Mouse (Mus musculus): ENCODE results near the gene Abca4. TPM values are rescaled to one million over a fixed set of nuclear protein-coding genes. Genes with fewer than 3 reads are reported as not detected.
A peak's percentile ranks its signal among the peaks of the same experiment; 100 is the strongest.
"Not testable (repeated sequence)": the region's sequence is repeated elsewhere in the genome, so short reads cannot be mapped to it uniquely, and the experiment has no call there.

Gene Abca4
- polyA plus RNA-seq, 1 experiment from 2014 or later = 2.0 TPM

- DNase-seq (ENCODE audit: low spot score) (no peak), ATAC-seq (ENCODE audit: insufficient number of reproducible peaks, low FRiP score, low TSS enrichment, low read depth) (peak; percentile 17; the same call in 1 of the 2 replicates)
- Histone ChIP-seq H3K4me1 (ENCODE audit: control insufficient read depth, insufficient read depth, low read length) (0 out of 2 replicates have a peak, but pooled peaks cover 3% of the 10 kb centered on the region), H3K9ac (ENCODE audit: low read length) (no peak overlapping the region), H3K27ac (replicated peaks; ENCODE audit: low read depth, low read length) (no peak overlapping the region), H3K9me3 (ENCODE audit: control insufficient read depth, low read length) (no peaks in the 10 kb centered on the region), H3K4me2 (ENCODE audit: low read depth, severe bottlenecking) (no peak overlapping the region), H3K36me3 (ENCODE audit: control insufficient read depth, insufficient read depth, low read length) (no peaks in the 10 kb centered on the region), H3K4me3 (ENCODE audit: low read depth, low read length) (no peak overlapping the region), H3K27me3 (ENCODE audit: control insufficient read depth, insufficient read depth, low read length) (no peaks in the 10 kb centered on the region)
- WGBS = 48% methylated on average over 13 of the region's 13 CpGs
These were observed 20.5 kb downstream of the Abca4 start for GRCm38 (mm10) chr3:122064556-122065410.

- DNase-seq (ENCODE audit: low spot score) = no peak
- WGBS = 80% methylated on average over 10 of the region's 10 CpGs
These were observed 27.5 kb downstream of the Abca4 start for GRCm38 (mm10) chr3:122071769-122072168.

GRCm38 (mm10) chr3:122072646-122073571 lies 28.7 kb downstream of the Abca4 start:
- Histone ChIP-seq H3K27me3 (ENCODE audit: control insufficient read depth, insufficient read depth, low read length) (no peaks in the 10 kb centered on the region), H3K4me1 (ENCODE audit: control insufficient read depth, insufficient read depth, low read length) (peaks cover 22% of the 10 kb centered on the region), H3K27ac (replicated peaks; ENCODE audit: low read depth, low read length) (no peak overlapping the region), H3K4me2 (ENCODE audit: low read depth, severe bottlenecking) (no peak overlapping the region), H3K36me3 (ENCODE audit: control insufficient read depth, insufficient read depth, low read length) (no peaks in the 10 kb centered on the region), H3K9ac (ENCODE audit: low read length) (no peak overlapping the region), H3K9me3 (ENCODE audit: control insufficient read depth, low read length) (no peaks in the 10 kb centered on the region), H3K4me3 (ENCODE audit: low read depth, low read length) (no peak overlapping the region)
- ATAC-seq (ENCODE audit: insufficient number of reproducible peaks, low FRiP score, low TSS enrichment, low read depth) (no peak), DNase-seq (ENCODE audit: low spot score) (no peak)
- 63% methylated on average over 11 of the region's 11 CpGs for WGBS

More at GRCm38 (mm10) chr3:122071769-122072168, 27.5 kb downstream of the Abca4 start:
- no peak overlapping the region for H3K4me3 ChIP-seq (ENCODE audit: low read depth, low read length)
- no peak for ATAC-seq (ENCODE audit: insufficient number of reproducible peaks, low FRiP score, low TSS enrichment, low read depth)
- H3K9ac ChIP-seq (ENCODE audit: low read length) = no peak overlapping the region
- no peaks in the 10 kb centered on the region for H3K27me3 ChIP-seq (ENCODE audit: control insufficient read depth, insufficient read depth, low read length)
- H3K4me2 ChIP-seq (ENCODE audit: low read depth, severe bottlenecking) = no peak overlapping the region
- no peak overlapping the region for H3K27ac ChIP-seq (replicated peaks; ENCODE audit: low read depth, low read length)
- H3K4me1 ChIP-seq (ENCODE audit: control insufficient read depth, insufficient read depth, low read length) = peaks cover 22% of the 10 kb centered on the region
- no peaks in the 10 kb centered on the region for H3K9me3 ChIP-seq (ENCODE audit: control insufficient read depth, low read length)
- no peaks in the 10 kb centered on the region for H3K36me3 ChIP-seq (ENCODE audit: control insufficient read depth, insufficient read depth, low read length)

- no peak overlapping the region for H3K27ac ChIP-seq (replicated peaks; ENCODE audit: low read depth, low read length)
These were observed 29.4 kb downstream of the Abca4 start for GRCm38 (mm10) chr3:122073595-122073994.

GRCm38 (mm10) chr3:122074334-122074733 lies 30.1 kb downstream of the Abca4 start:
- peak; percentile 59; the same call in 1 of the 2 replicates for ATAC-seq (ENCODE audit: insufficient number of reproducible peaks, low FRiP score, low TSS enrichment, low read depth)
- H3K4me2 ChIP-seq (ENCODE audit: low read depth, severe bottlenecking) = no peak overlapping the region
- WGBS = 29% methylated on average over 10 of the region's 10 CpGs

More at GRCm38 (mm10) chr3:122073595-122073994, 29.4 kb downstream of the Abca4 start:
- no peaks in the 10 kb centered on the region for H3K36me3 ChIP-seq (ENCODE audit: control insufficient read depth, insufficient read depth, low read length)
- H3K4me3 ChIP-seq (ENCODE audit: low read depth, low read length) = no peak overlapping the region
- no peaks in the 10 kb centered on the region for H3K9me3 ChIP-seq (ENCODE audit: control insufficient read depth, low read length)
- H3K9ac ChIP-seq (ENCODE audit: low read length) = no peak overlapping the region
- no peak overlapping the region for H3K4me2 ChIP-seq (ENCODE audit: low read depth, severe bottlenecking)
- no peaks in the 10 kb centered on the region for H3K27me3 ChIP-seq (ENCODE audit: control insufficient read depth, insufficient read depth, low read length)
- peaks cover 26% of the 10 kb centered on the region for H3K4me1 ChIP-seq (ENCODE audit: control insufficient read depth, insufficient read depth, low read length)
- 64% methylated on average over 5 of the region's 5 CpGs for WGBS
- ATAC-seq (ENCODE audit: insufficient number of reproducible peaks, low FRiP score, low TSS enrichment, low read depth) = no peak
- no peak for DNase-seq (ENCODE audit: low spot score)

GRCm38 (mm10) chr3:122078141-122078540 lies 33.9 kb downstream of the Abca4 start:
- ATAC-seq (ENCODE audit: insufficient number of reproducible peaks, low FRiP score, low TSS enrichment, low read depth) = no peak; the same call in 1 of the 2 replicates
- 25% methylated on average over 6 of the region's 6 CpGs for WGBS
- no peaks in the 10 kb centered on the region for H3K9me3 ChIP-seq (ENCODE audit: control insufficient read depth, low read length)
- no peak overlapping the region for H3K4me2 ChIP-seq (ENCODE audit: low read depth, severe bottlenecking)
- peak; percentile 64 for DNase-seq (ENCODE audit: low spot score)
- H3K27me3 ChIP-seq (ENCODE audit: control insufficient read depth, insufficient read depth, low read length) = no peaks in the 10 kb centered on the region
- peaks cover 22% of the 10 kb centered on the region for H3K4me1 ChIP-seq (ENCODE audit: control insufficient read depth, insufficient read depth, low read length)
- no peak overlapping the region for H3K9ac ChIP-seq (ENCODE audit: low read length)
- H3K4me3 ChIP-seq (ENCODE audit: low read depth, low read length) = no peak overlapping the region
- H3K36me3 ChIP-seq (ENCODE audit: control insufficient read depth, insufficient read depth, low read length) = no peaks in the 10 kb centered on the region
- H3K27ac ChIP-seq (replicated peaks; ENCODE audit: low read depth, low read length) = no peak overlapping the region

More at GRCm38 (mm10) chr3:122074334-122074733, 30.1 kb downstream of the Abca4 start:
- peak overlapping the region; percentile 55; the same call in 1 of the 2 replicates for H3K27ac ChIP-seq (replicated peaks; ENCODE audit: low read depth, low read length)
- no peak overlapping the region for H3K4me3 ChIP-seq (ENCODE audit: low read depth, low read length)
- H3K27me3 ChIP-seq (ENCODE audit: control insufficient read depth, insufficient read depth, low read length) = no peaks in the 10 kb centered on the region
- no peaks in the 10 kb centered on the region for H3K36me3 ChIP-seq (ENCODE audit: control insufficient read depth, insufficient read depth, low read length)
- peak; percentile 41 for DNase-seq (ENCODE audit: low spot score)
- no peak overlapping the region for H3K9ac ChIP-seq (ENCODE audit: low read length)
- no peaks in the 10 kb centered on the region for H3K9me3 ChIP-seq (ENCODE audit: control insufficient read depth, low read length)
- peaks cover 26% of the 10 kb centered on the region for H3K4me1 ChIP-seq (ENCODE audit: control insufficient read depth, insufficient read depth, low read length)

GRCm38 (mm10) chr3:122079172-122079571 lies 34.9 kb downstream of the Abca4 start:
- no peaks in the 10 kb centered on the region for H3K9me3 ChIP-seq (ENCODE audit: control insufficient read depth, low read length)
- H3K36me3 ChIP-seq (ENCODE audit: control insufficient read depth, insufficient read depth, low read length) = no peaks in the 10 kb centered on the region
- H3K27me3 ChIP-seq (ENCODE audit: control insufficient read depth, insufficient read depth, low read length) = no peaks in the 10 kb centered on the region
- peaks cover 12% of the 10 kb centered on the region for H3K4me1 ChIP-seq (ENCODE audit: control insufficient read depth, insufficient read depth, low read length)
- WGBS = 77% methylated on average over 6 of the region's 6 CpGs
- no peak for DNase-seq (ENCODE audit: low spot score)
- no peak overlapping the region for H3K27ac ChIP-seq (replicated peaks; ENCODE audit: low read depth, low read length)
- H3K4me2 ChIP-seq (ENCODE audit: low read depth, severe bottlenecking) = no peak overlapping the region
- no peak for ATAC-seq (ENCODE audit: insufficient number of reproducible peaks, low FRiP score, low TSS enrichment, low read depth)
- no peak overlapping the region for H3K4me3 ChIP-seq (ENCODE audit: low read depth, low read length)
- H3K9ac ChIP-seq (ENCODE audit: low read length) = no peak overlapping the region

GRCm38 (mm10) chr3:122081634-122082033 lies 37.4 kb downstream of the Abca4 start:
- H3K4me2 ChIP-seq (ENCODE audit: low read depth, severe bottlenecking); ATAC-seq (ENCODE audit: insufficient number of reproducible peaks, low FRiP score, low TSS enrichment, low read depth); H3K27ac ChIP-seq (replicated peaks; ENCODE audit: low read depth, low read length); H3K9ac ChIP-seq (ENCODE audit: low read length); H3K36me3 ChIP-seq (ENCODE audit: control insufficient read depth, insufficient read depth, low read length); H3K4me1 ChIP-seq (ENCODE audit: control insufficient read depth, insufficient read depth, low read length); H3K9me3 ChIP-seq (ENCODE audit: control insufficient read depth, low read length); DNase-seq (ENCODE audit: low spot score); H3K27me3 ChIP-seq (ENCODE audit: control insufficient read depth, insufficient read depth, low read length); H3K4me3 ChIP-seq (ENCODE audit: low read depth, low read length): not testable (repeated sequence)
- WGBS = 90% methylated on average over 8 of the region's 8 CpGs
